9 mouse cellular contexts compared by ENCODE assay signal in the genomic region with DNA sequence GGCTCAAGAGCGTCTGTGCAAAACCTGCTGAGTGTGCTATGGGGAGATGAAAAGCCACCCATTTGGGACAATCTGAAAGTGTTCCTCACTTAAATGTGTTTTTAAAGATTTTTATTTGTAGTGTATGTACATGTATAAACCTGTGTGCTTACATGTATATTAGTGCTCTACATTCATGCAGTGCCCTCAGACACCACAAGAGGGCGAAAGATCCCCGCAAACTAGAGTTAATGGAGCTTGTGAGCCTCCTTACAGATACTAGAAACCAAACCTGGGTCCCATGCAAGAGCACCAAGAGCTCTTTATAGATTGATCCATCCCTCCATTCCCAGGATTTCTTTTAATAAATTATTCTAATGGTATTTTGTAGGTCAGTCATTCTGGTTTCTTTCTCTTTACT. TPM values are rescaled to one million over a fixed set of nuclear protein-coding genes. Genes with fewer than 3 reads are reported as not detected.
DNase-seq lines count a peak whose midpoint lies in the region; ATAC-seq and TF ChIP-seq lines count a peak whose summit lies in the region.
"Had no signal": no experiment of that assay in that cellular context is flagged by ENCODE, and none has a peak within 500 bp of the region (broad histone marks: within the 10 kb centered on the region; RNA-seq: fewer than 3 reads in every experiment).

No protein-coding gene starts in this region.

- no peak overlapping the region for H3K4me2 ChIP-seq in heart, postnatal 0 days (ENCODE audit: low read depth, low read length)
- H3K4me2 ChIP-seq in heart, embryonic 11.5 days, result no peak overlapping the region
- H3K4me2 ChIP-seq in embryonic facial prominence, embryonic 11.5 days (ENCODE audit: low read depth, low read length), result no peak overlapping the region
- H3K4me2 ChIP-seq: embryonic facial prominence, embryonic 12.5 days had no signal

- DNase-seq in heart, postnatal 0 days (ENCODE audit: low spot score), result peak; percentile 15
- DNase-seq in 416B (ENCODE audit: low read depth) (peak; percentile 82), MN1 (ENCODE audit: low spot score) (peak; percentile 72)
- DNase-seq in embryonic facial prominence, embryonic 11.5 days (ENCODE audit: low spot score), result peak; percentile 71
- peak; percentile 47 to 57 for DNase-seq in lung, adult 18-20 months
- DNase-seq in spleen, postnatal 36 days (ENCODE audit: low spot score in 2 of 2), result peak; percentile 51 to 65
- DNase-seq in cerebellum, adult 9-10 months, result no peak

- H3K4me1 ChIP-seq in heart, postnatal 0 days (ENCODE audit: control insufficient read depth, insufficient read depth), result peaks cover 6% of the 10 kb centered on the region; the same call in 1 of the 2 replicates
- H3K4me1 ChIP-seq in heart, embryonic 11.5 days (ENCODE audit: control insufficient read depth, insufficient read depth, low read length), result no peaks in the 10 kb centered on the region
- H3K4me1 ChIP-seq in embryonic facial prominence, embryonic 11.5 days (ENCODE audit: control insufficient read depth, insufficient read depth, low read length), result no peaks in the 10 kb centered on the region
- H3K4me1 ChIP-seq: embryonic facial prominence, embryonic 12.5 days had no signal

- 41% methylated on average over 3 of the region's 3 CpGs for WGBS in heart, postnatal 0 days
- WGBS in heart, embryonic 11.5 days (ENCODE audit: insufficient replicate concordance), result 43% methylated on average over 3 of the region's 3 CpGs
- 36% methylated on average over 3 of the region's 3 CpGs for WGBS in embryonic facial prominence, embryonic 11.5 days

- TF ChIP-seq EP300 in heart, postnatal 0 days (IDR thresholded peaks at IDR 0.05; ENCODE audit: low read depth), result no peak

- no peak overlapping the region for H3K27ac ChIP-seq in heart, postnatal 0 days (ENCODE audit: low read depth)
- no peak overlapping the region for H3K27ac ChIP-seq in heart, embryonic 11.5 days (ENCODE audit: low read depth, low read length)
- no peak overlapping the region for H3K27ac ChIP-seq in embryonic facial prominence, embryonic 11.5 days (replicated peaks; ENCODE audit: low read depth, low read length)
- H3K27ac ChIP-seq: embryonic facial prominence, embryonic 12.5 days had no signal

- H3K9ac ChIP-seq in heart, postnatal 0 days (replicated peaks; ENCODE audit: low read depth, low read length), result no peak overlapping the region
- H3K9ac ChIP-seq in heart, embryonic 11.5 days (ENCODE audit: low read depth, low read length), result no peak overlapping the region
- no peak overlapping the region for H3K9ac ChIP-seq in embryonic facial prominence, embryonic 11.5 days (replicated peaks; ENCODE audit: low read length)
- H3K9ac ChIP-seq: embryonic facial prominence, embryonic 12.5 days had no signal

- ATAC-seq in heart, postnatal 0 days (ENCODE audit: insufficient read depth, low read depth), result no peak
- no peak for ATAC-seq in heart, embryonic 11.5 days (replicated peaks; ENCODE audit: insufficient number of reproducible peaks, low FRiP score, low TSS enrichment)
- no peak for ATAC-seq in embryonic facial prominence, embryonic 11.5 days (replicated peaks; ENCODE audit: insufficient number of reproducible peaks, low FRiP score, low TSS enrichment, low read depth)

- peak; percentile 49 for TF ChIP-seq CTCF in heart, postnatal 0 days (IDR thresholded peaks at IDR 0.05; ENCODE audit: low read depth)

- H3K36me3 ChIP-seq in heart, postnatal 0 days (replicated peaks; ENCODE audit: control insufficient read depth, insufficient read depth, low read length), result no peaks in the 10 kb centered on the region
- H3K36me3 ChIP-seq in heart, embryonic 11.5 days (ENCODE audit: control insufficient read depth, insufficient read depth, low read length), result no peaks in the 10 kb centered on the region
- H3K36me3 ChIP-seq in embryonic facial prominence, embryonic 11.5 days (replicated peaks; ENCODE audit: control insufficient read depth, insufficient read depth, low read depth, low read length), result no peaks in the 10 kb centered on the region
- H3K36me3 ChIP-seq: embryonic facial prominence, embryonic 12.5 days had no signal

- H3K4me3 ChIP-seq in heart, postnatal 0 days (ENCODE audit: low read depth, low read length), result no peak overlapping the region
- H3K4me3 ChIP-seq in heart, embryonic 11.5 days (ENCODE audit: low read depth, low read length), result no peak overlapping the region
- no peak overlapping the region for H3K4me3 ChIP-seq in embryonic facial prominence, embryonic 11.5 days (ENCODE audit: low read depth, low read length)
- H3K4me3 ChIP-seq: embryonic facial prominence, embryonic 12.5 days had no signal

- peaks cover under 1% of the 10 kb centered on the region for H3K9me3 ChIP-seq in heart, postnatal 0 days (replicated peaks; ENCODE audit: control insufficient read depth, low read length)
- H3K9me3 ChIP-seq in heart, embryonic 11.5 days (replicated peaks; ENCODE audit: control insufficient read depth, low read length), result no peaks in the 10 kb centered on the region
- H3K9me3 ChIP-seq in embryonic facial prominence, embryonic 11.5 days (replicated peaks; ENCODE audit: control insufficient read depth, low read length), result no peaks in the 10 kb centered on the region
- H3K9me3 ChIP-seq: embryonic facial prominence, embryonic 12.5 days had no signal

- no peaks in the 10 kb centered on the region for H3K27me3 ChIP-seq in heart, postnatal 0 days (ENCODE audit: control insufficient read depth, insufficient read depth, low read length)
- no peaks in the 10 kb centered on the region for H3K27me3 ChIP-seq in heart, embryonic 11.5 days (ENCODE audit: control insufficient read depth, insufficient read depth, low read length)
- no peaks in the 10 kb centered on the region for H3K27me3 ChIP-seq in embryonic facial prominence, embryonic 11.5 days (ENCODE audit: control insufficient read depth, insufficient read depth, low read length)
- H3K27me3 ChIP-seq: embryonic facial prominence, embryonic 12.5 days had no signal

RNA-seq across cellular contexts. Expression of a gene that starts 17.3 kb away (rescaled TPM):
- 22.6 TPM in 1 of 2 replicates, not detected in the other for total RNA-seq in heart, postnatal 0 days (2014; rRNA removed; ENCODE audit: low replicate concordance)
- 1.5 and 2.1 TPM in 2 replicates for polyA plus RNA-seq in heart, postnatal 0 days (2015; fragmentation: Nextera tagmentation; extraction: Ambion mirVana)
- polyA plus RNA-seq in heart, embryonic 11.5 days (2014; fragmentation: Nextera tagmentation; extraction: Ambion mirVana), result 7.3 and 9.1 TPM in 2 replicates
- polyA plus RNA-seq in embryonic facial prominence, embryonic 11.5 days (2014; fragmentation: Nextera tagmentation; extraction: Ambion mirVana), result 1.3 TPM in 2 replicates
